Mouse (Mus musculus): Measurements from ENCODE around the gene Kdelr3. TPM values are rescaled to one million over a fixed set of nuclear protein-coding genes. Genes with fewer than 3 reads are reported as not detected.

The Kdelr3 gene
- polyA plus RNA-seq, 1 experiment = 3.4 TPM

DNA sequence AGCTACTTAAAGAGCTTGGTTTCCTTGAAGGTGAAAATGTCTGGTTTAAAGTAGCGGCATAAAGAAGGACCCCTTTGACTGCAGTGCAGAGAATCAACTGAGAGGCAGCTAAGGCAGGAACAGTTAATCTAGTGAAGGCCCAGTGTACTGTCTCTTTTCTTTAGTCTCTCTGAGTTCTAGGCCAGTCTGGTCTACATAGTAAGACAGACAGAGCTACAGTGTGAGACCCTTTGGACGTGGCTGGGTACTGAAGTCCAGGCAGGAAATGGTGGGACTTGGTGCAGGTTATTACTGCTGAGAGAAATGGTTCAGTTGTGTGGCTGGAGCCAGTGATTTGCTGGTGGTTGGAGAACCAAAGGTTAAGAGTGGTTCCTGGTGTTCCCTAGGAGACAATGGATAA is 32.0 kb downstream of the Kdelr3 start:
- no peak for TF ChIP-seq POLR2A (IDR thresholded peaks at IDR 0.05; ENCODE audit: control insufficient read depth, extremely low read depth, insufficient read depth, low read length, poor library complexity)
- no peak for TF ChIP-seq CTCF (IDR thresholded peaks at IDR 0.05; ENCODE audit: borderline replicate concordance, control insufficient read depth, extremely low read depth, insufficient read depth, low read length, poor library complexity)
- Histone ChIP-seq H3K36me3 (ENCODE audit: control insufficient read depth, insufficient read depth, low read length) (peaks cover 10% of the 10 kb centered on the region), H3K4me3 (ENCODE audit: control insufficient read depth, insufficient read depth, low read length) (no peak overlapping the region), H3K27me3 (ENCODE audit: control insufficient read depth, insufficient read depth, low read length) (no peaks in the 10 kb centered on the region), H3K4me1 (replicated peaks; ENCODE audit: control insufficient read depth, insufficient read depth, low read length) (peaks cover 12% of the 10 kb centered on the region), H3K27ac (ENCODE audit: control insufficient read depth, insufficient read depth, low read length) (no peak overlapping the region)
- no peak for DNase-seq
- 99% methylated on average over 2 of the region's 2 CpGs for WGBS

DNA sequence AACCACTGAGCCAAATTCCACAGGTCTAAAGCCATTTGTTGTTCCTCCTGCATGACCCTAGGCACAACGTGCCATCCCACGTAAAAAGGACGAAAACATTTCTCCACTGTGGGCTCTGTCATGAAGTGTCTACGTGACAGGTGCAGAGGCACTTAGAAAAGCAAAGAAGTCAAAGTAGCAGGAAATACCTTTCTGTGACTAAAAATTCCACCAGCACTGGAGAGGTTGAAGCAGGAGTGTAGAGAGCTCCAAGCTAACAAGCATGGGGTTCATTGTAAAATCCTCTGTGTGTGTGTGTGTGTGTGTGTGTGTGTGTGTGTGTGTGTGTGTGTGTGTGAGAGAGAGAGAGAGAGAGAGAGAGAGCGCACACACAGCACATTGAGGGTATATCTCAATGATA is 36.4 kb downstream of the Kdelr3 start:
- Histone ChIP-seq H3K27ac (ENCODE audit: control insufficient read depth, insufficient read depth, low read length) (no peak overlapping the region), H3K36me3 (ENCODE audit: control insufficient read depth, insufficient read depth, low read length) (no peaks in the 10 kb centered on the region), H3K27me3 (ENCODE audit: control insufficient read depth, insufficient read depth, low read length) (no peaks in the 10 kb centered on the region), H3K4me1 (replicated peaks; ENCODE audit: control insufficient read depth, insufficient read depth, low read length) (0 out of 2 replicates have a peak, but pooled peaks cover 3% of the 10 kb centered on the region), H3K4me3 (ENCODE audit: control insufficient read depth, insufficient read depth, low read length) (no peak overlapping the region)
- TF ChIP-seq POLR2A (IDR thresholded peaks at IDR 0.05; ENCODE audit: control insufficient read depth, extremely low read depth, insufficient read depth, low read length, poor library complexity) (no peak), CTCF (IDR thresholded peaks at IDR 0.05; ENCODE audit: borderline replicate concordance, control insufficient read depth, extremely low read depth, insufficient read depth, low read length, poor library complexity) (no peak)
- DNase-seq = no peak
- 86% methylated on average over 5 of the region's 5 CpGs for WGBS

DNA sequence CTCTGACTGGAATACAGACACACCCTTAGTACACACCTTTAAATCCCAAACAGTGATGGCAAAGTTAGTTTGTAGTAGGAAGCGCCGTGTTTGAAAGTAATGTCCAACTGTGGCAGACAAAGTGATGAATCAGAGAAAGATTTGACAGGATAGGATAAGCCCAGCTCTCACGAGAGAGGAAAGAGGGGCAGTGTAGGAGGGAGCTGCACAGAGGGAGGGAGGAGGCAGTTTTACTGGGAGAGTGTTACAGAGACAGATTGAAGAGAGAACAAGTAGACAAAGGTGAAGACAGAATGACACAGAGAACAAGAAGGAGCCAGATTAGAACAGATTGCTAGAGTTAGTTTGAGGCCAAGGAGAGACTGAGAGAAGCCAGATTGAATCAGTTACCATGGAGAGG is 43.4 kb downstream of the Kdelr3 start:
- H3K27ac ChIP-seq (ENCODE audit: control insufficient read depth, insufficient read depth, low read length) = no peak overlapping the region
- no peak for DNase-seq
- H3K36me3 ChIP-seq (ENCODE audit: control insufficient read depth, insufficient read depth, low read length) = no peaks in the 10 kb centered on the region
- H3K27me3 ChIP-seq (ENCODE audit: control insufficient read depth, insufficient read depth, low read length) = no peaks in the 10 kb centered on the region
- no peak overlapping the region for H3K4me3 ChIP-seq (ENCODE audit: control insufficient read depth, insufficient read depth, low read length)
- H3K4me1 ChIP-seq (replicated peaks; ENCODE audit: control insufficient read depth, insufficient read depth, low read length) = no peaks in the 10 kb centered on the region
- 91% methylated on average over 3 of the region's 3 CpGs for WGBS
- TF ChIP-seq CTCF (IDR thresholded peaks at IDR 0.05; ENCODE audit: borderline replicate concordance, control insufficient read depth, extremely low read depth, insufficient read depth, low read length, poor library complexity) (no peak), POLR2A (IDR thresholded peaks at IDR 0.05; ENCODE audit: control insufficient read depth, extremely low read depth, insufficient read depth, low read length, poor library complexity) (no peak)

DNA sequence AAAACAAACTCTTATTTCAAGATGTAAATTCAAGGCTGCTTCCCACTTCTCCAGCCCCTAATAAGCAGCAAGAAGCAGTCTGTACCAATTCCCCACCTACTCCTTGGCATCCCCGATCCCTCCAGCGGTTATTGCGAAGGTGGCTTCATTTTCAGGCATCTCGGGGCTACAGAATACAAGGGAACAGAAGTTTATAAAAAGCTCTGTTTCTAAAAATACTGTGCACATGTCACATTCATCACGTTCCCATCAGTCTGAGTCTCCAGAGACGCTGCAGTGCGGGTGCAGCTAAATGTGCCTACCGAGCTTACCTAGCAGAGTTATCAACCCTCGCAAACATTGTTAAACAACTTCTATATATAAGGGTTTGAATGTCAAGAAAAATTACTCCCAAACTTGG is 46.2 kb downstream of the Kdelr3 start:
- H3K4me3 ChIP-seq (ENCODE audit: control insufficient read depth, insufficient read depth, low read length) = no peak overlapping the region
- no peaks in the 10 kb centered on the region for H3K4me1 ChIP-seq (replicated peaks; ENCODE audit: control insufficient read depth, insufficient read depth, low read length)
- no peak for DNase-seq
- H3K27me3 ChIP-seq (ENCODE audit: control insufficient read depth, insufficient read depth, low read length) = no peaks in the 10 kb centered on the region
- no peaks in the 10 kb centered on the region for H3K36me3 ChIP-seq (ENCODE audit: control insufficient read depth, insufficient read depth, low read length)
- TF ChIP-seq CTCF (IDR thresholded peaks at IDR 0.05; ENCODE audit: borderline replicate concordance, control insufficient read depth, extremely low read depth, insufficient read depth, low read length, poor library complexity) = no peak
- no peak for TF ChIP-seq POLR2A (IDR thresholded peaks at IDR 0.05; ENCODE audit: control insufficient read depth, extremely low read depth, insufficient read depth, low read length, poor library complexity)
- 93% methylated on average over 9 of the region's 9 CpGs for WGBS
- H3K27ac ChIP-seq (ENCODE audit: control insufficient read depth, insufficient read depth, low read length) = no peak overlapping the region; the same call in 1 of the 2 replicates

DNA sequence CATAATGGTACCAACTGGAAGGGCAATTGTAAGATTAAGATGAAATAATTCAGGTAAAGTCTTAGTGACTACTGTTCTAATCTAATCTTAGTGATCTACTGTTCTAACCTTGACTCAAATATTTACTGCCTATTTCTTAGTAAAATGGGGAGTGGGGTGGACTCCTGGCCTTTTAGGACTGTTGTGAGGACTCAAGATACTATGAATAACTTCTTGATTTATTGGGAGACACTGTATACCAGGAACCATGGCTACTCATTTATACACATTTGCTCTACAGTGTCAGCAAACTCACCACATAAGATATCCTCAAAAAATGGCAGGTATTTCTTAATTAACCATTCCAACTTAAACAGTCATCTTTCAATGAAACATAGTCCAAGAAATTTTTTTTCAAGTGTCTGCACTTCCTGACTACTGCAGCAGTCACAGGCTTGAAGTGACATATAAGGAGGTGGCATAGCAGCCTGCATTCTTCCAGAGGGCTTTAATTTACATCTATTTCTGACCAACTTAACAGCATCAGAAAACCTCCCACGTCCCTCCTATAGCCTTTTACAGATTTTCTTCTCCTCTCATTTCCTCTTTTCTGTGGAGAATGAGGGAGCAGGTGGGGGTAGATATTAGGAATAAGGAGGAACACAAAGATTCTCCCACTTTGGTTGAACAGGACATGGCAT is 59.5 kb downstream of the Kdelr3 start:
- no peak for DNase-seq
- peaks cover 9% of the 10 kb centered on the region for H3K4me1 ChIP-seq (replicated peaks; ENCODE audit: control insufficient read depth, insufficient read depth, low read length)
- H3K36me3 ChIP-seq (ENCODE audit: control insufficient read depth, insufficient read depth, low read length) = no peaks in the 10 kb centered on the region
- WGBS = 83% methylated on average over 1 of the region's 1 CpGs
- no peaks in the 10 kb centered on the region for H3K27me3 ChIP-seq (ENCODE audit: control insufficient read depth, insufficient read depth, low read length)
- no peak for TF ChIP-seq POLR2A (IDR thresholded peaks at IDR 0.05; ENCODE audit: control insufficient read depth, extremely low read depth, insufficient read depth, low read length, poor library complexity)
- no peak for TF ChIP-seq CTCF (IDR thresholded peaks at IDR 0.05; ENCODE audit: borderline replicate concordance, control insufficient read depth, extremely low read depth, insufficient read depth, low read length, poor library complexity)
- no peak overlapping the region for H3K4me3 ChIP-seq (ENCODE audit: control insufficient read depth, insufficient read depth, low read length)
- no peak overlapping the region for H3K27ac ChIP-seq (ENCODE audit: control insufficient read depth, insufficient read depth, low read length)

DNA sequence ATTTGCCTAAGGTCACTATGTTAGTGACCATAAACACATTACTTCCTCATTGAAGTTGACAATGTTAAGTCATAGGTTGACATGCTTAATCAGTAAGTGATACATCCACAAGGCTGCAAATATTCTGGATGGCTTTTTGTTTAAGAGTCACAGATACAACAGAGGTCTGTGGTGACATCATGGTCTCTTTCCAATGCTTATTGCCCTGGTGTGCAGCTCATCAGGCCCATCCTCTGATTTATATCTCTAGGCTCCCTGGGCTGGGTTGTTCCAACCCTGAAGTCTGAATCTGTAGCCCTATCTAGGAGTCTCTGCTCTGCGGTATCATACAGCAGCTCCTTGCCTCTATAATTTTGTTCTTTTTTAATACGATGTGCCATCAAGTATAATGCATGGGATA is 60.7 kb downstream of the Kdelr3 start:
- no peaks in the 10 kb centered on the region for H3K36me3 ChIP-seq (ENCODE audit: control insufficient read depth, insufficient read depth, low read length)
- no peak for TF ChIP-seq CTCF (IDR thresholded peaks at IDR 0.05; ENCODE audit: borderline replicate concordance, control insufficient read depth, extremely low read depth, insufficient read depth, low read length, poor library complexity)
- TF ChIP-seq POLR2A (IDR thresholded peaks at IDR 0.05; ENCODE audit: control insufficient read depth, extremely low read depth, insufficient read depth, low read length, poor library complexity) = no peak
- WGBS = over 99% methylated on average over 2 of the region's 2 CpGs
- peaks cover 9% of the 10 kb centered on the region for H3K4me1 ChIP-seq (replicated peaks; ENCODE audit: control insufficient read depth, insufficient read depth, low read length)
- no peaks in the 10 kb centered on the region for H3K27me3 ChIP-seq (ENCODE audit: control insufficient read depth, insufficient read depth, low read length)
- peak overlapping the region; percentile 96 for H3K27ac ChIP-seq (ENCODE audit: control insufficient read depth, insufficient read depth, low read length)
- H3K4me3 ChIP-seq (ENCODE audit: control insufficient read depth, insufficient read depth, low read length) = no peak overlapping the region
- peak; percentile 8 for DNase-seq

Other genes with a start within 250 kb of the Kdelr3 start
- gene Baiap2l2, start 230.9 kb upstream of the Kdelr3 start, polyA plus RNA-seq (2012; rRNA removed) = 0.68 and 2.9 TPM in 2 replicates
- gene Pla2g6, start 188.0 kb upstream of the Kdelr3 start, polyA plus RNA-seq (2012; rRNA removed) = 65.2 and 71.4 TPM in 2 replicates
- 7.4 and 8.1 TPM in 2 replicates for gene Maff, start 169.8 kb upstream of the Kdelr3 start, polyA plus RNA-seq (2012; rRNA removed)
- 225 and 303 TPM in 2 replicates for gene Tmem184b, start 112.8 kb upstream of the Kdelr3 start, polyA plus RNA-seq (2012; rRNA removed)
- gene Csnk1e, start 60.8 kb upstream of the Kdelr3 start, polyA plus RNA-seq (2012; rRNA removed) = 155 and 173 TPM in 2 replicates
- not detected in 2 replicates for gene Kcnj4, start 11.2 kb upstream of the Kdelr3 start, polyA plus RNA-seq (2012; rRNA removed)
- 526 and 554 TPM in 2 replicates for gene Ddx17, start 30.3 kb downstream of the Kdelr3 start, polyA plus RNA-seq (2012; rRNA removed)
- 0.74 and 1.1 TPM in 2 replicates for gene Dmc1, start 88.7 kb downstream of the Kdelr3 start, polyA plus RNA-seq (2012; rRNA removed)
- gene Fam227a, start 142.5 kb downstream of the Kdelr3 start, polyA plus RNA-seq (2012; rRNA removed) = 1.0 and 1.2 TPM in 2 replicates
- 16.0 and 17.9 TPM in 2 replicates for gene Cby1, start 142.8 kb downstream of the Kdelr3 start, polyA plus RNA-seq (2012; rRNA removed)
- gene Tomm22, start 154.4 kb downstream of the Kdelr3 start, polyA plus RNA-seq (2012; rRNA removed) = 51.7 and 65.2 TPM in 2 replicates
- gene Josd1, start 171.5 kb downstream of the Kdelr3 start, polyA plus RNA-seq (2012; rRNA removed) = 23.8 and 30.5 TPM in 2 replicates
- 91.3 and 114 TPM in 2 replicates for gene Gtpbp1, start 174.4 kb downstream of the Kdelr3 start, polyA plus RNA-seq (2012; rRNA removed)
- gene Sun2, start 226.1 kb downstream of the Kdelr3 start, polyA plus RNA-seq (2012; rRNA removed) = 245 and 297 TPM in 2 replicates

Measured in thymus, adult 2 months (tissue).